Mouse (Mus musculus) G1E (cell line): Measurements from ENCODE around the gene Ddb2.

Experiments used
- CTCF ChIP-seq: IDR thresholded peaks from 2 replicates; pipeline ENCODE4 v1.5.1; 2012; ENCODE audit warnings: low read depth, low read length, inconsistent platforms, mixed read lengths
- GATA1 ChIP-seq: IDR thresholded peaks from 2 replicates; pipeline ENCODE4 v1.6.1; 2012; ENCODE audit warnings: borderline replicate concordance, low read length, inconsistent platforms, mixed read lengths
- GATA2 ChIP-seq: IDR thresholded peaks from 2 replicates; pipeline ENCODE4 v1.6.1; 2012; ENCODE audit warnings: low read depth, low read length, inconsistent platforms, borderline replicate concordance

DNA sequence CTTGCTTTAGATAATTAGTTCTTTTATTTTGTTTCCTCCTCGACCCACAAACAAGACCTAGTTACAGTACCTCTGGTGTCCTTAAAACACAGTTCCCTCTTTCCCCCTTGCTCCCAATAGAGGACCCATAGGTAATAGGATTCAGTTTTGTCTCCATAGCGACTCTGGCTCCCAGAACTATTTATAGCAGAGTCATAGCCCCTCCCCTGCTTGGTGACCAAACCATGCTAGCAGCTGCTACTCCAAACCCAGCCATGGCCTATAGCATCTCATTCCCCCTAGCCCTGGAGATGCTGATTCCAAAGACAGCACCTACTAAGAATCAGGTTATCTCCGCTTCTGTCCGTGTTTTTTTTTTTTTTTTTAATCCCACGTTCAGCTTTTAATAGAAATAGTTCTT, 56.1 kb downstream of the Ddb2 start:
- TF ChIP-seq GATA1 = no peak
- TF ChIP-seq CTCF = no peak
- no peak for TF ChIP-seq GATA2
